In genomic region chr12:29937308-29937707, GRCm38 (mm10) we compare ENCODE assay signal across 9 mouse cellular contexts. TPM values are rescaled to one million over a fixed set of nuclear protein-coding genes. Genes with fewer than 3 reads are reported as not detected.
DNase-seq lines count a peak whose midpoint lies in the region; ATAC-seq and TF ChIP-seq lines count a peak whose summit lies in the region.
"Had no signal": no experiment of that assay in that cellular context is flagged by ENCODE, and none has a peak within 500 bp of the region (broad histone marks: within the 10 kb centered on the region; RNA-seq: fewer than 3 reads in every experiment).

Gene Pxdn (plus strand): TSS chr12:29937608.

- WGBS in kidney, adult 2 months: 70% methylated on average over 8 of the region's 8 CpGs
- 33% methylated on average over 8 of the region's 8 CpGs for WGBS in heart, embryonic 11.5 days (ENCODE audit: insufficient replicate concordance)
- 33% methylated on average over 8 of the region's 8 CpGs for WGBS in olfactory bulb, adult 2 months

- no peak for DNase-seq in kidney, adult 2 months
- no peak for DNase-seq in kidney, postnatal 10 days
- no peak for DNase-seq in adrenal gland, postnatal 10 days
- no peak for DNase-seq in left cerebral cortex, postnatal 14 days (ENCODE audit: low spot score in 2 of 2)
- no peak for DNase-seq in urinary bladder, postnatal 10 days (ENCODE audit: low spot score)
- DNase-seq in embryo, embryonic 9.5 days (ENCODE audit: extremely low spot score): no peak

- no peak for ATAC-seq in heart, embryonic 11.5 days (replicated peaks; ENCODE audit: insufficient number of reproducible peaks, low FRiP score, low TSS enrichment)

- H3K4me3 ChIP-seq in kidney, adult 2 months (ENCODE audit: insufficient read depth, low read depth, low read length): peak within 1 kb of the TSS; percentile 97
- H3K4me3 ChIP-seq in heart, embryonic 11.5 days (ENCODE audit: low read depth, low read length): peak within 1 kb of the TSS; percentile 67
- H3K4me3 ChIP-seq in olfactory bulb, adult 2 months (ENCODE audit: insufficient read depth, low read depth, low read length): peak within 1 kb of the TSS; percentile 90

- H3K27me3 ChIP-seq in kidney, adult 2 months (replicated peaks; ENCODE audit: control insufficient read depth, insufficient read depth, low read length): no peaks in the 10 kb centered on the region
- 0 out of 2 replicates have a peak, but pooled peaks cover 2% of the 10 kb centered on the region for H3K27me3 ChIP-seq in heart, embryonic 11.5 days (ENCODE audit: control insufficient read depth, insufficient read depth, low read length)

- no peaks in the 10 kb centered on the region for H3K36me3 ChIP-seq in kidney, adult 2 months (ENCODE audit: control insufficient read depth, insufficient read depth, low read length)
- H3K36me3 ChIP-seq in heart, embryonic 11.5 days (ENCODE audit: control insufficient read depth, insufficient read depth, low read length): no peaks in the 10 kb centered on the region

- TF ChIP-seq POLR2A in kidney, adult 2 months (IDR thresholded peaks at IDR 0.05; ENCODE audit: low read depth, low read length): no peak
- TF ChIP-seq POLR2A in olfactory bulb, adult 2 months (IDR thresholded peaks at IDR 0.05; ENCODE audit: insufficient read depth, low read depth, low read length): no peak

- H3K9me3 ChIP-seq in heart, embryonic 11.5 days (replicated peaks; ENCODE audit: control insufficient read depth, low read length): no peaks in the 10 kb centered on the region

- TF ChIP-seq CTCF in kidney, adult 2 months (conservative IDR thresholded peaks at IDR 0.05; ENCODE audit: insufficient read depth, insufficient read length, low read depth, low read length): no peak
- TF ChIP-seq CTCF in olfactory bulb, adult 2 months (IDR thresholded peaks at IDR 0.05; ENCODE audit: insufficient read depth, low read depth, low read length): no peak

- H3K4me1 ChIP-seq in kidney, adult 2 months (ENCODE audit: control insufficient read depth, insufficient read depth, low read length): no peaks in the 10 kb centered on the region
- peaks cover 33% of the 10 kb centered on the region for H3K4me1 ChIP-seq in heart, embryonic 11.5 days (ENCODE audit: control insufficient read depth, insufficient read depth, low read length)
- H3K4me1 ChIP-seq in olfactory bulb, adult 2 months (ENCODE audit: control insufficient read depth, insufficient read depth, low read length): peaks cover 22% of the 10 kb centered on the region

- intact Hi-C loops in left cerebral cortex, postnatal 14 days (cut with DNase I): loop anchor here (5.0 kb wide), 1 partner anchor 85 kb away; no protein-coding TSS in a partner anchor

- H3K9ac ChIP-seq in heart, embryonic 11.5 days (ENCODE audit: low read depth, low read length): peak within 1 kb of the TSS; percentile 81

- peak within 1 kb of the TSS; percentile 81 for H3K4me2 ChIP-seq in heart, embryonic 11.5 days

- peak within 1 kb of the TSS; percentile 65 for H3K27ac ChIP-seq in kidney, adult 2 months (ENCODE audit: insufficient read depth, low read depth, low read length)
- peak within 1 kb of the TSS; percentile 78 for H3K27ac ChIP-seq in heart, embryonic 11.5 days (ENCODE audit: low read depth, low read length)
- H3K27ac ChIP-seq in olfactory bulb, adult 2 months (ENCODE audit: insufficient read depth, low read depth, low read length): peak within 1 kb of the TSS; percentile 80
- H3K27ac ChIP-seq: macrophage had no signal

RNA-seq across cellular contexts. Expression of gene Pxdn, which starts in this region (rescaled TPM):
- polyA plus RNA-seq in kidney, adult 2 months (2012; rRNA removed): 24.0 and 29.2 TPM in 2 replicates
- total RNA-seq in adrenal gland, postnatal 10 days (2021): 100 to 1,000 TPM in 1 of 2 experiments, 10 to 100 TPM in 1; 92.0 to 121 TPM
- polyA plus RNA-seq in heart, embryonic 11.5 days (2014; fragmentation: Nextera tagmentation; extraction: Ambion mirVana): 83.7 and 115 TPM in 2 replicates
- 10 to 100 TPM; 42.7 to 49.8 TPM for total RNA-seq in left cerebral cortex, postnatal 14 days (2021)
- not detected in 2 replicates for polyA plus RNA-seq in olfactory bulb, adult 2 months (2012; ENCODE audit: insufficient read depth, insufficient read length, low replicate concordance, missing spikeins)
- polyA plus RNA-seq: macrophage had no signal
